Mouse (Mus musculus) embryonic facial prominence, embryonic 14.5 days (tissue): ENCODE data around the gene Myoz2. TPM values are rescaled to one million over a fixed set of nuclear protein-coding genes. Genes with fewer than 3 reads are reported as not detected.
A peak's percentile ranks its signal among the peaks of the same experiment; 100 is the strongest.

Experiments used
- ATAC-seq: fragments of 200-750 bp; cut with Nextera tagmentation; 2 replicates; pipeline ENCODE4 v1.8.0; 2017; ENCODE audit warnings: low read depth, moderate number of reproducible peaks, moderate TSS enrichment
- DNase-seq: peaks from one replicate; pipeline ENCODE4 v3.0.0-alpha.2; 2015; ENCODE audit warnings: low spot score
- H3K27ac ChIP-seq: fragments of 300-500 bp; sonication (generic); replicated peaks from 2 replicates; pipeline ENCODE4 v1.5.1; 2014; ENCODE audit warnings: low read depth, mild to moderate bottlenecking, low read length, moderate library complexity
- H3K27me3 ChIP-seq: fragments of 300-500 bp; sonication (generic); replicated peaks from 2 replicates; pipeline ENCODE4 v1.6.1; 2014; ENCODE audit warnings: low read length; ENCODE audit not compliant: control insufficient read depth, insufficient read depth
- H3K36me3 ChIP-seq: fragments of 300-500 bp; sonication (generic); 2 replicates; pipeline ENCODE4 v1.6.1; 2014; ENCODE audit warnings: low read length, mixed read lengths; ENCODE audit not compliant: control insufficient read depth, insufficient read depth
- H3K4me1 ChIP-seq: fragments of 300-500 bp; sonication (generic); 2 replicates; pipeline ENCODE4 v1.6.1; 2014; ENCODE audit warnings: antibody characterized with exemption, low read length; ENCODE audit not compliant: control insufficient read depth, insufficient read depth
- H3K4me2 ChIP-seq: fragments of 300-500 bp; sonication (generic); 2 replicates; pipeline ENCODE4 v1.6.1; 2014; ENCODE audit warnings: low read depth, mild to moderate bottlenecking, low read length, moderate library complexity, mixed read lengths
- H3K4me3 ChIP-seq: fragments of 300-500 bp; sonication (generic); 2 replicates; pipeline ENCODE4 v1.5.1; 2014; ENCODE audit warnings: low read depth, mild to moderate bottlenecking, low read length
- H3K9ac ChIP-seq: fragments of 300-500 bp; sonication (generic); 2 replicates; pipeline ENCODE4 v1.6.1; 2014; ENCODE audit warnings: low read depth, mild to moderate bottlenecking, low read length, moderate library complexity, mixed read lengths
- H3K9me3 ChIP-seq: fragments of 300-500 bp; sonication (generic); 2 replicates; pipeline ENCODE4 v1.6.1; 2016; ENCODE audit warnings: low read length; ENCODE audit not compliant: control insufficient read depth
- WGBS: fragments of 180-500 bp; shearing (Covaris S2); extraction: QIAGEN DNeasy Blood & Tissue Kit; methylation state at CpG from one replicate; pipeline ENCODE4 v1.1.7; 2014; 5-methylcytosine and 5-hydroxymethylcytosine counted together
- polyA plus RNA-seq: library from polyadenylated mRNA; unstranded; fragments of >200 nt; fragmentation: Nextera tagmentation; extraction: Ambion mirVana; gene quantifications from 2 replicates; pipeline ENCODE4 v1.2.1, GENCODE M21; 2014

Myoz2 gene
- 64.7 and 94.7 TPM in 2 replicates for polyA plus RNA-seq

DNA sequence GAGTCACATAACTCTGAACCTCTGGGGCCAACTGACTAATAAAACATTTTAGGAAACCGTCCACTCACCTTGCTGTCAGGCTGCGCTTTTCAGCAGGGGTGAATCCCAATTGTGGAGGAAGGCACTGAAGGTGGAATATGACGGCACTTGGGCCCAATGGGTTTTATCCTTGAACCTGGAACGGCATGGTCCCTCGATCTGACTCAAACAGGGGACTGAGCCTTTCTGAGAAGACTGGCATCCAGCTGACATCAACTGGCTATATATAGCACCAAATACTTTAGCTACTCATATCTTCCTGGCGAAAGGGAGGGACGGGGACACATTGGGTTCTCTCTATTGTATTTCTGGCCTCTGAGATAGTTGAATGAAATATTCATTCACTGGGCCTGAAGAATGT is at the start of gene Myoz2:
Myoz2 (minus strand) TSS at position 264 of the 400 bp plus-strand sequence.
- Histone ChIP-seq H3K36me3 (no peaks in the 10 kb centered on the region), H3K4me2 (no peak within 1 kb of the TSS), H3K9me3 (no peaks in the 10 kb centered on the region), H3K4me3 (no peak within 1 kb of the TSS), H3K9ac (no peak within 1 kb of the TSS), H3K27ac (no peak within 1 kb of the TSS; the same call in 1 of the 2 replicates), H3K4me1 (no peaks in the 10 kb centered on the region), H3K27me3 (no peaks in the 10 kb centered on the region)
- 84% methylated on average over 7 of the region's 7 CpGs for WGBS
- ATAC-seq: no peak
- no peak for DNase-seq

- 85% methylated on average over 3 of the region's 3 CpGs for WGBS
- DNase-seq (no peak), ATAC-seq (no peak)
- Histone ChIP-seq H3K9ac (no peak overlapping the region), H3K4me1 (no peaks in the 10 kb centered on the region), H3K27ac (no peak overlapping the region), H3K9me3 (no peaks in the 10 kb centered on the region), H3K36me3 (no peaks in the 10 kb centered on the region), H3K4me3 (no peak overlapping the region), H3K4me2 (no peak overlapping the region), H3K27me3 (no peaks in the 10 kb centered on the region)
Observed at GRCm38 (mm10) chr3:123081665-123082064, 46.9 kb upstream of the Myoz2 start.

GRCm38 (mm10) chr3:123080943-123081342 is 46.1 kb upstream of the Myoz2 start:
- Histone ChIP-seq H3K27me3 (no peaks in the 10 kb centered on the region), H3K4me2 (no peak overlapping the region), H3K9ac (no peak overlapping the region), H3K27ac (no peak overlapping the region), H3K36me3 (no peaks in the 10 kb centered on the region), H3K9me3 (no peaks in the 10 kb centered on the region), H3K4me1 (no peaks in the 10 kb centered on the region), H3K4me3 (no peak overlapping the region)
- WGBS: 59% methylated on average over 7 of the region's 7 CpGs
- DNase-seq: no peak
- ATAC-seq: no peak

DNA sequence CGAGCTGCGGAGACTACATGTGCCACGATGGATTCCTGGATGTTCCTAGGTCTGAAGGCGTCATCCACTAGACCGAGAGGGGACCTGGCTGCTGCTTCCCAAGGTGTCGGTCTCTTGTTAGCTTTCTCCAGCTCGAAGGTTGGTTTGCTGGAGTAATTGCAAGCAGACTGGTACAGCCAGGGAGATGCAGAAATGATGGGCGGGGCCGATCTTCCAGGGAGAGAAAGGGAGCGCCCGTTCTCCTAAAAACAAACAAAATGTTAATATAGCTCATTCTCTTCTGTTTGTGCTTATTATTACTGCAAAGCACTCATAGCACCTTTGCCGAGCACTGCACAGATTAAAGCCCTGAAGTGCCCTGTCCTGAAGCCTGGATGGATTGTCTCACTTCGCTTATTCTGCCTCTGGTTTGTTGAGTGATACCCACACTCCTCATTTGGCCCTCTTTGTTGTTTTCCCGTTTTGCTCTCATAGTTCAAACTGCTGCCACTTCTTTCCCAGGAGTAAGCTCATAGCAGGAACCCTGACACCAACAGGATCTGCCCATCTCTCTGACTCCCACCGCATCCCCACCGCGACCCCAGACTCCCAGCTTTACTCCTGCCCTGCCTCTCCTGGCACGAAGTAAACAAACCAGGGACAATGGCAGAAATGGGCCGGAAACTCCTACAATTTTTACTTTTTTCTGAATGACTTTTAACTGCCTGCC is 45.4 kb upstream of the Myoz2 start:
- Histone ChIP-seq H3K4me2 (no peak overlapping the region), H3K9ac (no peak overlapping the region), H3K27ac (no peak overlapping the region), H3K9me3 (no peaks in the 10 kb centered on the region), H3K36me3 (no peaks in the 10 kb centered on the region), H3K4me3 (no peak overlapping the region), H3K27me3 (no peaks in the 10 kb centered on the region), H3K4me1 (no peaks in the 10 kb centered on the region)
- ATAC-seq: no peak
- 74% methylated on average over 19 of the region's 19 CpGs for WGBS
- DNase-seq: no peak

DNA sequence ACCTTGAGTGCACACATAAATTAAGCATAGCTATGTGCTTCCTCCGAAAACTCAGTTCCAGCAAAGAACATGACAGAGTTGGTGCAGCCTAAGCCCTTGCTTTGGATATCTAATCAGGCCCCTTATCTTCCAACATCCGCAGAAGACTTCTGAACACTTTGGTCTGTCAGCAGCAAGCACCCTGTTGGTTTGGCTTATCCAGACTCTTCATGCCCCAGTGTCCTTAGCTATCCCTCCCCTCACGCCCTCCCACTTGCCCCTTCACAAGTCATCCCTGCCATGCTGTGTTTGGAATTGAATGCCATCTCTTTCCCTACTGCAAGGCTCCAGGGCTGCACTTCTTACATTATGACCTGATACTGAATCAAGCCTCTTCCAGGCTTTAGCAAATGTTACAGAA is 40.9 kb upstream of the Myoz2 start:
- Histone ChIP-seq H3K9ac (no peak overlapping the region), H3K36me3 (no peaks in the 10 kb centered on the region), H3K4me2 (no peak overlapping the region), H3K27ac (no peak overlapping the region), H3K4me3 (no peak overlapping the region), H3K4me1 (0 out of 2 replicates have a peak, but pooled peaks cover 3% of the 10 kb centered on the region), H3K27me3 (no peaks in the 10 kb centered on the region), H3K9me3 (no peaks in the 10 kb centered on the region)
- WGBS: 91% methylated on average over 3 of the region's 3 CpGs
- no peak for DNase-seq
- ATAC-seq: no peak

GRCm38 (mm10) chr3:123075034-123075433 is 40.2 kb upstream of the Myoz2 start:
- ATAC-seq (no peak), DNase-seq (no peak)
- Histone ChIP-seq H3K4me2 (no peak overlapping the region), H3K36me3 (no peaks in the 10 kb centered on the region), H3K27ac (no peak overlapping the region), H3K9me3 (no peaks in the 10 kb centered on the region), H3K27me3 (no peaks in the 10 kb centered on the region), H3K4me3 (no peak overlapping the region), H3K9ac (no peak overlapping the region), H3K4me1 (0 out of 2 replicates have a peak, but pooled peaks cover 3% of the 10 kb centered on the region)

GRCm38 (mm10) chr3:123073351-123073750 is 38.5 kb upstream of the Myoz2 start:
- no peak overlapping the region for H3K4me2 ChIP-seq
- no peak overlapping the region for H3K9ac ChIP-seq
- H3K36me3 ChIP-seq: no peaks in the 10 kb centered on the region
- no peak overlapping the region for H3K4me3 ChIP-seq
- H3K27ac ChIP-seq: no peak overlapping the region
- DNase-seq (no peak), ATAC-seq (peak; percentile 47; the same call in 1 of the 2 replicates)
- H3K9me3 ChIP-seq: no peaks in the 10 kb centered on the region
- H3K27me3 ChIP-seq: no peaks in the 10 kb centered on the region
- H3K4me1 ChIP-seq: 0 out of 2 replicates have a peak, but pooled peaks cover 3% of the 10 kb centered on the region

DNA sequence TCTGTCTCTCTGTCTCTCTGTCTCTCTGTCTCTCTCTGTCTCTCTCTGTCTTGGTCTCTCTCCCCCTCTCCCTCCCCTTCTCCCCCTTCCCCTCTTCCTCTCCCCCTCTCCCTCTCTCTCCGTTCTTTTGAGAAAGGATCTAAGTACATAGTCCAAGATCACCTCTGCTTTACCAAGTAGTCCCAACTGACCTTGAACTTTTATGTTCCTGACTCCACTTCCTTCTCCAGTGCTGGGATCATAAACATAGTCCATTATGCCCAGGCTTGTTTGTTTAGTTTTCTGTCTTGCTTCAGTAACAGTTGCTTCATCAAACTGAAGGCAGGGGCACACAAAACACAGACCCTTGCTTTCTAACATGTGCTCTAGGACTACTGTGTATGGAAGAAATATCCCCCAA is 37.7 kb upstream of the Myoz2 start:
- H3K27me3 ChIP-seq: no peaks in the 10 kb centered on the region
- no CpG with 5 or more reads among the region's 1 CpGs for WGBS
- H3K27ac ChIP-seq: no peak overlapping the region
- H3K4me2 ChIP-seq: no peak overlapping the region
- no peak overlapping the region for H3K9ac ChIP-seq
- no peak overlapping the region for H3K4me3 ChIP-seq
- ATAC-seq (no peak), DNase-seq (no peak)
- H3K36me3 ChIP-seq: no peaks in the 10 kb centered on the region
- H3K9me3 ChIP-seq: no peaks in the 10 kb centered on the region
- H3K4me1 ChIP-seq: 0 out of 2 replicates have a peak, but pooled peaks cover 3% of the 10 kb centered on the region

DNA sequence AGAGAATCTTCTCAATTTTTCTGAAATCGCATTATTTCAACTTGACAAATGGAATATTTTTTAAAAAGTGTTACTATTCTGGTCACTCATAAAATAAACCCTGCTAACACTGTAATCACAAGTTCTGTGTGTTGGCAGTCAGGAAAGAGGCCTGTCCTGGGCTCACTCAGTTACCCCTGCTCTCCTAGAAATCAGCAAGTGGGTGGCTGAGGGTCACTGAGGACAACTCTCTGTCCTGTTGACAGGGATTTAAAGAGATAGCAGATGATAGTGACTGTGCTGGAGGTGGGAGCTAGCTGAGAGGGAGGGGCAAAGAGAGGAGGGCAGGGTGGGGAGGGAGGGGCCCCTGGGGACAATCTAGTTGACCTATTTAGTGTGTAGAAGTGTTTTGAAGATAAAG is 36.2 kb upstream of the Myoz2 start:
- H3K27ac ChIP-seq: no peak overlapping the region
- no peak overlapping the region for H3K9ac ChIP-seq
- H3K36me3 ChIP-seq: no peaks in the 10 kb centered on the region
- 0 out of 2 replicates have a peak, but pooled peaks cover 3% of the 10 kb centered on the region for H3K4me1 ChIP-seq
- H3K9me3 ChIP-seq: no peaks in the 10 kb centered on the region
- WGBS: 88% methylated on average over 1 of the region's 1 CpGs
- no peak overlapping the region for H3K4me2 ChIP-seq
- DNase-seq (no peak), ATAC-seq (no peak)
- no peak overlapping the region for H3K4me3 ChIP-seq
- no peaks in the 10 kb centered on the region for H3K27me3 ChIP-seq
